Mouse (Mus musculus) inflammation-experienced regulatory T-cells, adult 6 months (primary cell): ENCODE data around the gene Ier3. TPM values are rescaled to one million over a fixed set of nuclear protein-coding genes. Genes with fewer than 3 reads are reported as not detected.
"Not testable (repeated sequence)": the region's sequence is repeated elsewhere in the genome, so short reads cannot be mapped to it uniquely, and the experiment has no call there.

Experiments used
- ATAC-seq: one replicate; pipeline ENCODE4 v1.8.0; 2017
- polyA plus RNA-seq, 3 experiments: library from polyadenylated mRNA; unstranded; fragments of 100-300 nt; shearing (Covaris generic); gene quantifications; one replicate each; pipeline ENCODE4 v1.2.1; 2017

Gene Ier3
- polyA plus RNA-seq, 3 experiments from 2014 or later, result 0.54 to 11.8 (median 1.3) TPM

GRCm38 (mm10) chr17:35836178-35836965 lies 14.9 kb downstream of the Ier3 start:
- no peak for ATAC-seq

GRCm38 (mm10) chr17:35836991-35837422 lies 15.5 kb downstream of the Ier3 start:
- no peak for ATAC-seq

GRCm38 (mm10) chr17:35837487-35837886 lies 16.0 kb downstream of the Ier3 start:
- ATAC-seq, result no peak

- peak; percentile 39 for ATAC-seq
Measured at GRCm38 (mm10) chr17:35838122-35838544, 16.6 kb downstream of the Ier3 start, which contains the start of gene Tubb5. Gene Tubb5, minus strand, starts transcription at chr17:35838306.

- no peak for ATAC-seq
Measured at GRCm38 (mm10) chr17:35838570-35838969, 17.1 kb downstream of the Ier3 start.

- ATAC-seq, result not testable (repeated sequence)
Measured at GRCm38 (mm10) chr17:35839002-35839401, 17.5 kb downstream of the Ier3 start.

GRCm38 (mm10) chr17:35840561-35840960 lies 19.1 kb downstream of the Ier3 start:
- no peak for ATAC-seq

- ATAC-seq, result peak; percentile 85
Measured at GRCm38 (mm10) chr17:35841076-35841950, 19.8 kb downstream of the Ier3 start, which contains the start of gene Mdc1. Gene Mdc1, plus strand, starts transcription at chr17:35841515.

GRCm38 (mm10) chr17:35842006-35842405 lies 20.5 kb downstream of the Ier3 start:
- no peak for ATAC-seq

- no peak for ATAC-seq
Measured at GRCm38 (mm10) chr17:35843514-35843913, 22.0 kb downstream of the Ier3 start.

GRCm38 (mm10) chr17:35848112-35848511 lies 26.6 kb downstream of the Ier3 start:
- no peak for ATAC-seq

- no peak for ATAC-seq
Measured at GRCm38 (mm10) chr17:35850974-35851373, 29.5 kb downstream of the Ier3 start.

GRCm38 (mm10) chr17:35859371-35859770 lies 37.9 kb downstream of the Ier3 start:
- no peak for ATAC-seq

GRCm38 (mm10) chr17:35859835-35860234 lies 38.4 kb downstream of the Ier3 start:
- no peak for ATAC-seq

GRCm38 (mm10) chr17:35860831-35861197 lies 39.3 kb downstream of the Ier3 start:
- no peak for ATAC-seq

- ATAC-seq, result peak; percentile 89
Measured at GRCm38 (mm10) chr17:35861198-35861857, 39.8 kb downstream of the Ier3 start, which contains the start of gene Nrm. Gene Nrm, plus strand, starts transcription at chr17:35861318.

GRCm38 (mm10) chr17:35864832-35865353 lies 43.4 kb downstream of the Ier3 start:
- ATAC-seq, result no peak

- no peak for ATAC-seq
Measured at GRCm38 (mm10) chr17:35865481-35866280, 44.2 kb downstream of the Ier3 start, which contains the start of gene Ppp1r18. Gene Ppp1r18, plus strand, starts transcription at chr17:35865593.

GRCm38 (mm10) chr17:35866281-35866831 lies 44.9 kb downstream of the Ier3 start:
- ATAC-seq, result no peak

- ATAC-seq, result no peak
Measured at GRCm38 (mm10) chr17:35866911-35867890, 45.7 kb downstream of the Ier3 start.
